Mouse (Mus musculus): ENCODE data around the gene Olfr411. TPM values are rescaled to one million over a fixed set of nuclear protein-coding genes. Genes with fewer than 3 reads are reported as not detected.

Gene Olfr411
- not detected for total RNA-seq (2018; cell fraction: chromatin; rRNA removed)
- not detected for total RNA-seq (2018; cell fraction: cytosol; rRNA removed)
- total RNA-seq (2018; cell fraction: nucleus; rRNA removed), result not detected
- polyA plus RNA-seq (2018), result not detected in 3 replicates

DNA sequence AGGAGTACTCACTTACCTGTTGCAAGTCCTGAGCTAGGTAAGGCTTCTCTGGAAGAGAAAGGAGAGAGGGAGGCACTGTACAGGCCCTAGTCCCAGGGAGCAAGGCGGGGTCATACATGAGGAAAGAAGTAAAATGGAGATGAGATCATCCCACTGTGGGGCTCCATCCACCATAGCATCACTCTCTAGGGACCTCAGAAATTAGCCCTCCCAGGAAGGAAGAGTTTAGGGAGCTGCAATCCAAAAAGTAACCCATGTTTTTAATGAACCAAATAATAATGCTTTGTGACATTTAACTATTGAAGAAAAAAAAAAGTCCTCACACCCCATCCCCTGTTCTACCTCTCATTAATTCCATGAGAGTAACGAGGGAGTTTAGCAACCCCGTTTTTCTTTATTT lies at the start of gene Olfr411:
Gene Olfr411, minus strand, starts transcription at position 101 of the 400 bp plus-strand sequence.
- no peak within 1 kb of the TSS for H3K4me3 ChIP-seq (ENCODE audit: inconsistent target)
- no peaks in the 10 kb centered on the region for H3K79me2 ChIP-seq (ENCODE audit: inconsistent target)
- no peak within 1 kb of the TSS for H3K27ac ChIP-seq
- no peaks in the 10 kb centered on the region for H3K36me3 ChIP-seq (ENCODE audit: inconsistent target)
- WGBS (ENCODE audit: missing documents), result 90% methylated on average over 3 of the region's 3 CpGs

DNA sequence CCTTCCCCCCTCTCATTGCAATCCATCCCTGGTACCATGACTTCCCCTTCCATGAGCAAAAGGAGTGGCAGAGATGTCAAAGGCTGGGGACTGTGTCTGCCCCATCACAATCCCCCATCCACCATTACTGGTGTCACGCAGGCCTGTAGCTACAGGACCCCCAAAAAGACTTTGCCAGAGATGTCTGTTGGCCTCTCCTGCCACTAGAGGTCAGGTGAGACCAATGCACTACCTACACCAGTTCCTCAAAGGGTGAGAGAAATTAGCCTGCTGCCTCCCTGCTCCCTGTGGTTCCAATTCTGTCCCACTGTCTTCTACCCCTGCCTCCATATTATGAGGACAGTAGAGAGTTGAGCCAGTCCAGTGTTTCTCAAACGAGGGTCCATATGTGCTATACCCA lies 49.7 kb upstream of the Olfr411 start:
- no peaks in the 10 kb centered on the region for H3K36me3 ChIP-seq (ENCODE audit: inconsistent target)

DNA sequence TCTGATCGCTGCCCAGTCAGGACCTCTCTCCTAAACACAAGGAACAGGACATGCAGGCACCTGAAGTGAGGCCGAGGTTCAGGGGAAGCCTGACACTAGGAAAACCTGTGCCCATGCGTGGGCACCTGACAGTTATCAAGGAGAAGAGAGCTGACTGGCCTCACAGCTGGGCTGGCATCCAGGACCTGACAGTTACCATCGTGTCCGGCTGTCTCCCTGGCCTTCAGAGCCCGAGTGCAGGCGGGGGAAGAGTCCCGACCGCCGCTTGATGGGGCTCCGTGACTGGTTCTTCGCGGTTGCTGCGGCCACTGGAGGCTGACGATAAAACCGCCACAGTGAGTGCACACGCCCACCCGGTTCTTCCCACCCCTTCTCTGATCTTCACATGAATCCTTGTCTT lies 43.1 kb upstream of the Olfr411 start:
- no peaks in the 10 kb centered on the region for H3K79me2 ChIP-seq (ENCODE audit: inconsistent target)
- no peak overlapping the region for H3K27ac ChIP-seq
- no peak overlapping the region for H3K4me3 ChIP-seq (ENCODE audit: inconsistent target)
- no peaks in the 10 kb centered on the region for H3K36me3 ChIP-seq (ENCODE audit: inconsistent target)
- 92% methylated on average over 18 of the region's 18 CpGs for WGBS (ENCODE audit: missing documents)

More for the DNA sequence above, 49.7 kb upstream of the Olfr411 start:
- WGBS (ENCODE audit: missing documents), result 58% methylated on average over 2 of the region's 2 CpGs
- Histone ChIP-seq H3K4me3 (ENCODE audit: inconsistent target) (no peak overlapping the region), H3K27ac (no peak overlapping the region), H3K79me2 (ENCODE audit: inconsistent target) (no peaks in the 10 kb centered on the region)

DNA sequence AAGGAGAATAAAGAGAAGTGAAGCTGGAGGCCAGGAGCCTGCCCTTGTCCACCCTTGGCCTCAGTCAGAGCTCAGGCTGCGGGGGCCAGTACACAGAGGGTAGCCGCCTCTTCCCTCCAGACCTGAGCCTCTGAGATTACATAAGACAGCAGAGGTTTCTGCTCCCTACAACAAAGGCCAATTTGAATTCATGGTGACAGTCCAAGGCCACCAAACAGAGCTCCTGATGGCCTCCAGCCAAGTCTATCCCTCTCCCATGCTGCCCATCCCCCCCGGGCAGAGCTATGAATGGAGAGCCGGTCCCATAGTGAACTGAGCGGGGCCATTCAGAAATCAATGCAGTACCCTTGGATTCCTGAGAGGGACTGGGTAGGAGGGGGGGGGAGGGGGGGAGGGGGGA lies 41.0 kb upstream of the Olfr411 start:
- no peak overlapping the region for H3K4me3 ChIP-seq (ENCODE audit: inconsistent target)
- 88% methylated on average over 2 of the region's 5 CpGs for WGBS (ENCODE audit: missing documents)

DNA sequence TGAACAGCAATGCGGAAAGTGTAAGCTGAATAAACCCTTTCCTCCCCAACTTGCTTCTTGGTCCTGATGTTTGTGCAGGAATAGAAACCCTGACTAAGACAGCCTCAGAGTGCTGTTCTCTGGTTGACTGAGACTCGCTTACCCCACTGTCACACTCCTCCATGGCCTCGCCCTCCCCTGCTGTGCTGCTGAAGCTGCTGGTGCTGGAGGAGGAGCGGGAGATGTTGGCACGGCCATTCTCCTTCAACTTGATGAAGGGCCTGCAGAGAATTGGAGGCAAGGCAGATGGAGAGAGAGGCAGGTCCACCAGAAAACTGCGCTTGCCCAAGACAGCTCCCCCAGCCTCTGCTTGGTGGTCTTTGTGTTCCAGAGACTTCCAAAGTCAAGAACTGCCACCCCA lies 40.5 kb upstream of the Olfr411 start:
- no peak overlapping the region for H3K4me3 ChIP-seq (ENCODE audit: inconsistent target)
- WGBS (ENCODE audit: missing documents), result 88% methylated on average over 5 of the region's 6 CpGs
- no peaks in the 10 kb centered on the region for H3K79me2 ChIP-seq (ENCODE audit: inconsistent target)
- no peak overlapping the region for H3K27ac ChIP-seq
- H3K36me3 ChIP-seq (ENCODE audit: inconsistent target), result no peaks in the 10 kb centered on the region

More for the DNA sequence above, 41.0 kb upstream of the Olfr411 start:
- Histone ChIP-seq H3K27ac (no peak overlapping the region), H3K79me2 (ENCODE audit: inconsistent target) (no peaks in the 10 kb centered on the region), H3K36me3 (ENCODE audit: inconsistent target) (no peaks in the 10 kb centered on the region)

DNA sequence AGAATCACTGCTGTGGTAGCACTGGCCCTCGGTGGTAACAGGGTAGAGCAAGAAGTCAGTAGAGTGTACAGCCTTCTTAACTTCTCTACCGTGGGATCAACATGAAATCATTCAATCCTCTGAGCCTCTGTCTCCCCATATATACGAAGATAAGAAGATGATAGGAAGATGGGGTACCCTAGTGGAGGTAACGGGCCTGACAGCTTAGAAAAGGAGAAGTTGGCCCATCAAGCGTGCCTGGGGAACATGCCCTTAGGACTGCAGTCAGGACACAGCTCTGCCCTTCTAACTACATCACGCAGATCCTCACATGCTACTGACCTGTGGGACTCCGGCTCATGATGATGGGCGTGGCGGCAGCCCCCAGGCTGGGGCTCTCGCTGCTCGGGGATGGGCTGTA lies 39.4 kb upstream of the Olfr411 start:
- H3K36me3 ChIP-seq (ENCODE audit: inconsistent target), result no peaks in the 10 kb centered on the region
- H3K79me2 ChIP-seq (ENCODE audit: inconsistent target), result no peaks in the 10 kb centered on the region
- no peak overlapping the region for H3K4me3 ChIP-seq (ENCODE audit: inconsistent target)
- H3K27ac ChIP-seq, result no peak overlapping the region
- 71% methylated on average over 11 of the region's 11 CpGs for WGBS (ENCODE audit: missing documents)

DNA sequence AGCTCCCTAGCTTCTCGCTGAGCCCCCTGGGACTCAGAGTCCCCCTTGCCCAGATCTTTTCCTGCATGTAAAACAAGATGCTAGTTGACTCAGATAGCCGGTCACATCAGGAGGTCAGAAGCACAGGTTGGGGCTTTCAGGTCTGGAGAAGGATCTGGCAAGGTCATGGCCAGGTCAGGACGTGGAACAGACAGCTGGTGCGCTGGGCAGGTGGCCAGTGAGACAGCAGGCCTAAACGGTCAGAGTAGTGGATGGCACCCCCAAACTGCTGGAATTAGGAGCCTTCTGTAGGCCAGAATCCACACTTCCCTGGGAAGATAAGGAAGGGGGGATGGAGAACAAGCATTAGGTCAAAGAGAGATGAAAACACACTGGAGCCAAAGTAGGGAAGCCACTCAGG lies 34.8 kb upstream of the Olfr411 start:
- Histone ChIP-seq H3K4me3 (ENCODE audit: inconsistent target) (no peak overlapping the region), H3K36me3 (ENCODE audit: inconsistent target) (no peaks in the 10 kb centered on the region), H3K79me2 (ENCODE audit: inconsistent target) (no peaks in the 10 kb centered on the region), H3K27ac (no peak overlapping the region)
- 90% methylated on average over 5 of the region's 5 CpGs for WGBS (ENCODE audit: missing documents)

DNA sequence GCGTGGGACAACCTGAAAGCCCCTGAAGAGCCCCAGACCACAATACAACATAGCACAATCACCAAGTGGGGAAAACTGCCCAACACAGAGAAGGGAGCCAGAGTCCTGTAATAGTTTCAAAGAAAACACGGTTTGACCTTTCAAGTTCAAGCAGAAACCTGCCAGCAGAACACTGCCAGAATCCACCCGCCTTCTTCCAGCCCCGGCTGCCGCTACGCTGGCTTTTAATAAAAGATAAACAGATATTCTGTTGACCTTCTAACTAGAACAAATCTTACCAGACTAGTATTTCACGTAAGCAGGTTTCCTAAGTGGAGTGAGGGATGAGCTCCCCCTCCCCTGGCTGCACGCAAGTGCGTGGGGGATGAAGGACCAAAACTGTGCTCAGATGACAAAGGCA lies 33.2 kb upstream of the Olfr411 start:
- H3K79me2 ChIP-seq (ENCODE audit: inconsistent target), result no peaks in the 10 kb centered on the region
- WGBS (ENCODE audit: missing documents), result 99% methylated on average over 9 of the region's 9 CpGs
- H3K4me3 ChIP-seq (ENCODE audit: inconsistent target), result no peak overlapping the region
- H3K27ac ChIP-seq, result no peak overlapping the region
- H3K36me3 ChIP-seq (ENCODE audit: inconsistent target), result no peaks in the 10 kb centered on the region

DNA sequence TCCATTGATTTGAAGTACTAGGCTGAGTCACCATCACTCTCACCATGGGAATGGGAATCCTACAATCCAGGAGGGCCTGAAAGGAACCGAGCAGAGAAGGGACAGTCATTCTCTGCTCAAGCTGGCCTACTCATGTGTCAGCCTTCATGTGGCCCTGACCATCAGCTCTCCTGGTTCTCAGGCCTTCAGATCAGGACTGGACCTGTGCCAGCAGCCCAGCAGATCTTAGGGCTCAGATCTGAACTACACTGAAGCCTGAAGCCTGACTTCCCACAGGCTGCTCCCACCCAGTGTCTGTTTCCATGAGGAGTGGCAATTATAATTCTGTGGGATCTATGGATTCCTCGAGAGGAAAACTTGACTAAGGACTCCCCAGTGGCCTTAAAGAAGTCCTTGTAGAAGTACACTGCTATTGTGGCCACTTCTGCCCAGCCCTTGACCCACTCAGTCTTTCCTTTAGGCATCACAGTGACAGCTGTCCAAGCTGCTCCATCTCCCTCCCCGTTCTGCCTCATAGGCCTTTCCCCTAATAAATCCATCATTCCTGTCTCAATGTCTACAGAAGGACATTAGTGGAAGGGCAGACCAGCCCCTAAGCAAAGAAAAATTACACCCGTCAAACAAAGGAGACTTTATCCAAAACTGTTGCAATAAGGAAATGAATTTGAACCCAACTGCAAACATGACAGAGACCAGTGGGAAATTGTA lies 26.9 kb upstream of the Olfr411 start:
- Histone ChIP-seq H3K27ac (no peak overlapping the region), H3K36me3 (ENCODE audit: inconsistent target) (no peaks in the 10 kb centered on the region), H3K79me2 (ENCODE audit: inconsistent target) (no peaks in the 10 kb centered on the region), H3K4me3 (ENCODE audit: inconsistent target) (no peak overlapping the region)
- WGBS (ENCODE audit: missing documents), result 63% methylated on average over 4 of the region's 4 CpGs

DNA sequence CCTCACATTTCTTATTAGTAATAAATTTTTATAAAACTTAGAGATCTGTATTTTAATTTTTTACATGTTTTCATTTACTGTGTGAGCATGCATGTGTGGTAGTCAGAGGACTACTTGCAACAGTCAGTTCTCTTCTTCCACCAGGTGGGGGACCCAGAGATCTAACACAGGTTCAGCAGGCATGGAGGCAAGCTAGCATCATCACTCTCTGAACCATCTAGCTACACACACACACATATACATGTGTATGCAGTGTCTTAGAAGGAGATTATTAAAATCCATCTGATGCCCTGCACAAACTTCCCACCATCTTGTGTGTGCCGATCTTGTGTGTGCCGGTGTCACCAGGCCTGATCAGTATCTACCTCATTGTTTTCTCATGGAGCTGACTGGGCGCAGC lies 24.4 kb upstream of the Olfr411 start:
- WGBS (ENCODE audit: missing documents), result 82% methylated on average over 3 of the region's 3 CpGs
- no peak overlapping the region for H3K27ac ChIP-seq
- H3K36me3 ChIP-seq (ENCODE audit: inconsistent target), result no peaks in the 10 kb centered on the region
- no peaks in the 10 kb centered on the region for H3K79me2 ChIP-seq (ENCODE audit: inconsistent target)
- no peak overlapping the region for H3K4me3 ChIP-seq (ENCODE audit: inconsistent target)

DNA sequence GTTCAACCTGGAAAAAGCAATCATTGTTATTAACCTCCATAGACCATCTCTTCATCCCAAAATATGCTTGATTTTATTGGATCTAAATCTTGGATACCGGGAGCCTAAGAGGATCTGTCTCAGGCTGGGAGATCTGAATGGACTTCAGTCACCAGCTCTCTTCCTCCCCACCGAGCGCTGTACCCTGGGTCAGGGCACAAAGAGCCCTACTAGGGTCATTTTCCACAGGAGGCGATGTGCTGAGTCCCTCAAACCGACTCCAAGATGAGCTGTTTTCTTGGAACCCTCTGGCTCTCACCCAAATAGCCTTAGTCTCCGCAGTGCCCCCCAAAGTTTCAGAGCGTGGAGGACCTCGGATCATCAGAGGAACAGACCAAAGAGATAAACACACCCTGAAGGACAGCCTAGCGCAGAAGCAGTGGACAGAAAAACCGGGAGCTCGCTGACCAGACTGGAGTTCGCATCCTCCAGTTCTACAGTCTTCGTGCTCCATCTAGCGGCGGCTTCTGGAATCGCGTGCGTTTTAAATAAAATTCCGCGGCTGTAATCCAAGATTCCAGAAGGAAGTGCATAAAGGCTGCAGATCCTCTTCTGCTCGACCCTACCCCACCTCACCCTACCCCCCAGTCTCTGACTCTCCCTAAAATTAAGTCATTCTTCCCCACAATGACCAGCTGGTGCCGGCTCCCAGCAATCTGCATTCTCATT lies 19.1 kb upstream of the Olfr411 start:
- Histone ChIP-seq H3K27ac (no peak overlapping the region), H3K4me3 (ENCODE audit: inconsistent target) (no peak overlapping the region)
- 12% methylated on average over 22 of the region's 22 CpGs for WGBS (ENCODE audit: missing documents)

DNA sequence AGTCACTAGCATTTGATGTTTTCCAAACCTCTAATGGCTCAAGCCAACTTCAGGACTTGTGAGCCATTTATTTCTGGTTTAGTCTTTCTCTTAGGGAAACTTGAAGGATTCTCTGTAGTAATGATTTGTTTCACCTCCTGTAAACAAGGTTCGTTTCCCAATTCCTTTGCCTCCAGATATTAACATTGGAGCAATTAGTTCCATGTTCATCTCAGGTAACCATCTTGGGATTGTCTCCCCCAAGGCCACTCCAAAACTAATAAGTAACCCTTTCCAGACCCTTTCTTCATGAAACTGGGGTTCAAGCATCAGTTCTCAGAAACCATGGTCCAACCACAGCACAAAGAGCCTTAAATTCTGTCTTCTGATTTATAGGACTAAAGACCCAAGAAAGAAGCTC lies 9.3 kb upstream of the Olfr411 start, which contains the start of gene Olfr412:
Gene Olfr412, plus strand, starts transcription at position 301 of the 400 bp plus-strand sequence.
- WGBS (ENCODE audit: missing documents), result 80% methylated on average over 1 of the region's 1 CpGs
- H3K36me3 ChIP-seq (ENCODE audit: inconsistent target), result no peaks in the 10 kb centered on the region
- no peak within 1 kb of the TSS for H3K27ac ChIP-seq
- H3K79me2 ChIP-seq (ENCODE audit: inconsistent target), result no peaks in the 10 kb centered on the region
- H3K4me3 ChIP-seq (ENCODE audit: inconsistent target), result no peak within 1 kb of the TSS

More for the DNA sequence above, 19.1 kb upstream of the Olfr411 start:
- no peaks in the 10 kb centered on the region for H3K79me2 ChIP-seq (ENCODE audit: inconsistent target)
- no peaks in the 10 kb centered on the region for H3K36me3 ChIP-seq (ENCODE audit: inconsistent target)

DNA sequence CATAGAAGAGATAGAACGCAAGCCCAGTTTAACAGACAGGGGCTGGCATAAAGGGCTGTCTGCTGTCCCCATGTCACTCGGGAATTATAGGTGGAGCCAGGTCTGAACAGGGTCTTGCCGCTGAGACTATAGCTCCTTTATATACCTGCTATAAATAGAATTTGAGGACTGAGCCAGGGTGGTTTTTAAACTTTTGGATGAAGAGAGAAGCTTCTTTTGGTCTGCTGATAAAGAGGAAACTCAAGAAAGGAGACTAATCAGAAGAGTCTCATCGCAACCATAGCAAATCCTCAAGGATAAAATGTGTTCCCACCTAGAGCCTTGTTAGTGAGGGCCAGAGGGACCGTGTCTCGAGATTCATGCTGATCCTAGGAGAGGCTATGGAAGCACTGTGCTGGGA lies 14.5 kb downstream of the Olfr411 start, which contains the start of gene Olfr410:
Gene Olfr410, minus strand, starts transcription at position 101 of the 400 bp plus-strand sequence.
- Histone ChIP-seq H3K36me3 (ENCODE audit: inconsistent target) (no peaks in the 10 kb centered on the region), H3K4me3 (ENCODE audit: inconsistent target) (no peak within 1 kb of the TSS), H3K79me2 (ENCODE audit: inconsistent target) (no peaks in the 10 kb centered on the region), H3K27ac (no peak within 1 kb of the TSS)
- WGBS (ENCODE audit: missing documents), result 81% methylated on average over 6 of the region's 6 CpGs

DNA sequence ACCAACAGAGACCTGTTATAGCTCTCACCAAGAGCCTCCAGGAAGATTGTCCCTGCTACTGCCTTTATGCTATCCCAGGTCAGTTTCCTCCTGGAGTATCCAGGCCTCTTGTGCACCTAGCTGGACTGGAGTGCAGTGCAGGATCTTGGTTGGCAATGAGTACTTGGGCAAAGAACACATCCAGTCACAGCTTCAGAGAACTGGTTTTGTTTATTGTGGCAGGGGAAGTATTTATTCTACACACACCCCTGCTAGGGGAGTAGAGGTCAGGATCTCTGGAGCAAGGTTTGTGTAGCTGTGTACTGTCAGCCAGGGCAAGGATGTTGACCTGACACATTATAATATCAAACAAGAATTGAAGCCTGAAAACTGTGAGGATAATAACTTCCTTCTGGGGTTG lies 23.7 kb downstream of the Olfr411 start:
- Histone ChIP-seq H3K27ac (no peak overlapping the region), H3K4me3 (ENCODE audit: inconsistent target) (no peak overlapping the region), H3K36me3 (ENCODE audit: inconsistent target) (no peaks in the 10 kb centered on the region), H3K79me2 (ENCODE audit: inconsistent target) (no peaks in the 10 kb centered on the region)

DNA sequence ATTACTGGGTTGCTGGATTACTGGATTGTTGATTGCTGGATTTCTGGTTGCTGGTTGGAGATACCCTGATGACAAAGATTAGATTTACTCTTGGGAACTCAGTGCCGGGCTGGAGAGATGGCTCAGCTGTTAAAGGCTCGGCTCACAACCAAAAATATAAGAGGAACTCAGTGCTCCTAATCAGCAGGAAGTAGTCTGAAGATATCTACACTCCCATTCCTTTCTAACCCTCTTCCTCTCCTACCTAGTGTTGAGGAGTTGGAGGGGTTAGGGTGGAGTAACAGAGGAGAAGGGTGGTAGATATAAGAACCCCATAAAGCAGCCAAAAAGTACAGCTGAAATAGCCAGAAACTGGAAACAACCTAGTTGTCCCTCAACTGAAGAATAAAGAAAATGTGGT lies 26.4 kb downstream of the Olfr411 start:
- 51% methylated on average over 2 of the region's 2 CpGs for WGBS (ENCODE audit: missing documents)

More for the DNA sequence above, 26.4 kb downstream of the Olfr411 start:
- H3K36me3 ChIP-seq (ENCODE audit: inconsistent target), result no peaks in the 10 kb centered on the region
- no peak overlapping the region for H3K4me3 ChIP-seq (ENCODE audit: inconsistent target)
- H3K27ac ChIP-seq, result no peak overlapping the region
- H3K79me2 ChIP-seq (ENCODE audit: inconsistent target), result no peaks in the 10 kb centered on the region
